Mouse (Mus musculus): ENCODE data around the gene Krtap22-2.
"Not testable (repeated sequence)": the region's sequence is repeated elsewhere in the genome, so short reads cannot be mapped to it uniquely, and the experiment has no call there.

- TF ChIP-seq CTCF, EP300 (IDR thresholded peaks at IDR 0.05): not testable (repeated sequence)
Observed at GRCm38 (mm10) chr16:89014984-89015383, 4.4 kb upstream of the Krtap22-2 start, which contains the start of gene Gm10229.
